Mouse (Mus musculus): Measurements from ENCODE around the gene Prkcq. TPM values are rescaled to one million over a fixed set of nuclear protein-coding genes. Genes with fewer than 3 reads are reported as not detected.

The Prkcq gene
- total and polyA plus RNA-seq, 2 experiments from 2014 or later = 12.9 to 14.8 TPM

DNA sequence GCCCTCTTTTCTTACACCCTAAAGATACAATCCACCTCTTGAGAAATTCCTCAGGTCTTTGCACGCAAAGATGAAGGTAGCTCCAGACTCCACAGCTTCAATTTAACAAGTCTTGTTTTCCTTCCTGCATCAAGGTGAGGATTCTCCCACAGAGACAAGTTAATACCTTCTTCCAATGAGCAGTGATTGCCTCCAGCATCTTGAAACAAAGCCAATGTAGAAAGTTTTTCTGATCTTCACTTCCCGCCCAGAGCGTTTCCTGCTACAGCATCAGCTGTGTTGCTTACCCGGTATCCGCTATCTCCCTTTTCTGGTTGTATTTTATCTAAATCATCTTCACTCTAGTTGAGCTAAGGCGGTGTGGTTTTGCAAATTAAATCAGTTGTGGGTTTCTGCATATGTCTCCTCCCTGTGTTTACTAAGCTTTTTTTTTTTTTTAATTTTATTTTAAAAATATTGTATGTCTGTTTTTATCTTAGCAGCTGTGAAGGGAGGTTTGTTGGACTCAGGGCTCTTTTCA is 21.3 kb downstream of the Prkcq start:
- no peak overlapping the region for H3K4me3 ChIP-seq (ENCODE audit: low read length)
- H3K9ac ChIP-seq (replicated peaks; ENCODE audit: low read length) = no peak overlapping the region
- 88% methylated on average over 6 of the region's 6 CpGs for WGBS
- ATAC-seq = no peak
- no peak overlapping the region for H3K4me2 ChIP-seq (ENCODE audit: low read depth, low read length)
- no peaks in the 10 kb centered on the region for H3K36me3 ChIP-seq (ENCODE audit: insufficient read depth, low read length)
- H3K9me3 ChIP-seq (ENCODE audit: low read length) = no peaks in the 10 kb centered on the region
- no peak overlapping the region for H3K27ac ChIP-seq
- no peak for DNase-seq (ENCODE audit: low spot score)
- H3K4me1 ChIP-seq (ENCODE audit: insufficient read depth, low read length) = no peaks in the 10 kb centered on the region
- no peak for TF ChIP-seq CTCF (IDR thresholded peaks at IDR 0.05; ENCODE audit: low read depth)
- H3K27me3 ChIP-seq (ENCODE audit: insufficient read depth, low read length) = no peaks in the 10 kb centered on the region

- no peaks in the 10 kb centered on the region for H3K9me3 ChIP-seq (ENCODE audit: low read length)
- ATAC-seq (no peak), DNase-seq (ENCODE audit: low spot score) (no peak)
- H3K27ac ChIP-seq = no peak overlapping the region
- TF ChIP-seq CTCF (IDR thresholded peaks at IDR 0.05; ENCODE audit: low read depth) = no peak
- no peak overlapping the region for H3K9ac ChIP-seq (replicated peaks; ENCODE audit: low read length)
- no peak overlapping the region for H3K4me2 ChIP-seq (ENCODE audit: low read depth, low read length)
- no peaks in the 10 kb centered on the region for H3K4me1 ChIP-seq (ENCODE audit: insufficient read depth, low read length)
- H3K27me3 ChIP-seq (ENCODE audit: insufficient read depth, low read length) = no peaks in the 10 kb centered on the region
- WGBS = 83% methylated on average over 5 of the region's 5 CpGs
- no peak overlapping the region for H3K4me3 ChIP-seq (ENCODE audit: low read length)
- no peaks in the 10 kb centered on the region for H3K36me3 ChIP-seq (ENCODE audit: insufficient read depth, low read length)
Observed at GRCm38 (mm10) chr2:11194732-11195340, 22.9 kb downstream of the Prkcq start.

DNA sequence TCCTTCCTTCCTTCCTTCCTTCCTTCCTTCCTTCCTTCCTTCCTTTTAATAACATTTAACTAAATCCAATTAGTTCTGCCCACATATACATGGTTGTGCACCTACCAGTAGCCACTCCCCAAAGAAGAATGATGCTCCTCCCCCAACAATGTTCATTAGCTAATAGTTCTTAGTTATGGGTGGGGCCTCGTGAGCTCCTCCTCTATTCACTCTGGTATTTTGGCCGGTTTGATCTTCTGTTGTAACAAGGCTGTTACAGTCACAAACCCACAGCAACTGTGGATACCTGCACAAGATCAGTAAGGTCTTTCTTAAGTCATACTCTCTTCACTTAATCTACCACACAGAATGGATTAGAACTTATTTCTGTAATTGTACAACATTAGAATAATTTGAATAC is 24.2 kb downstream of the Prkcq start:
- WGBS = 86% methylated on average over 2 of the region's 2 CpGs
- Histone ChIP-seq H3K27ac (no peak overlapping the region), H3K9ac (replicated peaks; ENCODE audit: low read length) (no peak overlapping the region), H3K36me3 (ENCODE audit: insufficient read depth, low read length) (no peaks in the 10 kb centered on the region), H3K9me3 (ENCODE audit: low read length) (no peaks in the 10 kb centered on the region), H3K27me3 (ENCODE audit: insufficient read depth, low read length) (no peaks in the 10 kb centered on the region), H3K4me2 (ENCODE audit: low read depth, low read length) (no peak overlapping the region), H3K4me1 (ENCODE audit: insufficient read depth, low read length) (no peaks in the 10 kb centered on the region), H3K4me3 (ENCODE audit: low read length) (no peak overlapping the region)
- no peak for TF ChIP-seq CTCF (IDR thresholded peaks at IDR 0.05; ENCODE audit: low read depth)
- no peak for ATAC-seq
- no peak for DNase-seq (ENCODE audit: low spot score)

DNA sequence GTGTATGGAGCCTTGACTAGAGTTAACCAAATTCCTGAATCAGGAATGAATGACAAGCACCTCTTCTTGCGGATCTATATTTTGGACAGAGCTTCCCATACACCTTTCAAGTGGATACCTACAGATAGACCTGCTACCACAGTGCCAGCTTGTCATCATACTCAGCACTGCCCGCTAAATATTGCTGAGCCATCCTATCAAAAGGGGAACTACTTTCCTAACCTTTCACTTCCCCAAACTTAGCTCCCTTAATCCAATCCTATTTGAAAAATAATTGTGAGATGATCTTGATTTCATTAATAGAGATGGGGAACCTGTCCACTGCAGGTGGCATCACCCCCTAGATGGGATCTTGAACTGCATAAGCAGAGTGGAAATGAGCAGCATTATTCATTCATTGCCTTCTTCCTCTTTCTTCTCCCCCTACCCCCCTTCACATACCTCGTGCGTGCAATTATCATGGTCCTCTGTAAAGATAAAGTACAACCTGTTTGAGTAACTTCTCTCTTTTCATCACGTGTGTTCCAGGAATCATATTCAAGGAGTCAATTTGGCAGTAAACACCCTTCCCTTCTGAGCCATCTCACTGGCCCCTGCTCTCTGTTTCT is 25.1 kb downstream of the Prkcq start:
- no peak for TF ChIP-seq CTCF (IDR thresholded peaks at IDR 0.05; ENCODE audit: low read depth)
- ATAC-seq = no peak

DNA sequence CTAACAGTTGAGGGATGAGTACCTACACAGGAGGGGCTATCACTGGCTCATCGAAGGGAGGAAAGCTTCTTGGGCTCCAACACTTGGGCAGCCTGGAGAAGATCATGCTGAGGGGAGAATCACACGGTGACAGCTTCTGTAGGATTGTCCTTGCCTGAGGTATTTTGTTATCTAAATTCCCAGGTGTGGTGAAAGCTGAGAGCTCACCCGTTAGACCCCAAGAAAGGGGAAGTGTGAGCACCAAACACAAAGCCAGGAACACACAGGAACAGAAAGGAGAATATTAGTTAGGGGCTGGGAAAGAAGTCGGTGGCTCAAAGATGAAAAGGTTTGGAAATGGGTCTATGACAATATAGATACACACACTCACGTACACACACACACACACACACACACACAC is 27.7 kb downstream of the Prkcq start:
- 86% methylated on average over 5 of the region's 5 CpGs for WGBS
- Histone ChIP-seq H3K36me3 (ENCODE audit: insufficient read depth, low read length) (no peaks in the 10 kb centered on the region), H3K9me3 (ENCODE audit: low read length) (no peaks in the 10 kb centered on the region), H3K4me1 (ENCODE audit: insufficient read depth, low read length) (no peaks in the 10 kb centered on the region), H3K4me2 (ENCODE audit: low read depth, low read length) (no peak overlapping the region), H3K9ac (replicated peaks; ENCODE audit: low read length) (no peak overlapping the region), H3K4me3 (ENCODE audit: low read length) (no peak overlapping the region), H3K27me3 (ENCODE audit: insufficient read depth, low read length) (no peaks in the 10 kb centered on the region), H3K27ac (no peak overlapping the region)
- DNase-seq (ENCODE audit: low spot score) = no peak
- ATAC-seq = no peak
- no peak for TF ChIP-seq CTCF (IDR thresholded peaks at IDR 0.05; ENCODE audit: low read depth)

More for the DNA sequence above, 25.1 kb downstream of the Prkcq start:
- Histone ChIP-seq H3K27me3 (ENCODE audit: insufficient read depth, low read length) (no peaks in the 10 kb centered on the region), H3K9ac (replicated peaks; ENCODE audit: low read length) (no peak overlapping the region), H3K4me3 (ENCODE audit: low read length) (no peak overlapping the region), H3K4me1 (ENCODE audit: insufficient read depth, low read length) (no peaks in the 10 kb centered on the region), H3K9me3 (ENCODE audit: low read length) (no peaks in the 10 kb centered on the region), H3K36me3 (ENCODE audit: insufficient read depth, low read length) (no peaks in the 10 kb centered on the region), H3K4me2 (ENCODE audit: low read depth, low read length) (no peak overlapping the region), H3K27ac (no peak overlapping the region)
- 93% methylated on average over 5 of the region's 5 CpGs for WGBS
- DNase-seq (ENCODE audit: low spot score) = no peak

- Histone ChIP-seq H3K27ac (no peak overlapping the region), H3K4me3 (ENCODE audit: low read length) (no peak overlapping the region), H3K9ac (replicated peaks; ENCODE audit: low read length) (no peak overlapping the region), H3K27me3 (ENCODE audit: insufficient read depth, low read length) (no peaks in the 10 kb centered on the region), H3K4me1 (ENCODE audit: insufficient read depth, low read length) (no peaks in the 10 kb centered on the region), H3K36me3 (ENCODE audit: insufficient read depth, low read length) (no peaks in the 10 kb centered on the region), H3K9me3 (ENCODE audit: low read length) (no peaks in the 10 kb centered on the region), H3K4me2 (ENCODE audit: low read depth, low read length) (no peak overlapping the region)
- WGBS = 89% methylated on average over 11 of the region's 11 CpGs
- no peak for ATAC-seq
- no peak for TF ChIP-seq CTCF (IDR thresholded peaks at IDR 0.05; ENCODE audit: low read depth)
- no peak for DNase-seq (ENCODE audit: low spot score)
Observed at GRCm38 (mm10) chr2:11202841-11203240, 30.9 kb downstream of the Prkcq start.

DNA sequence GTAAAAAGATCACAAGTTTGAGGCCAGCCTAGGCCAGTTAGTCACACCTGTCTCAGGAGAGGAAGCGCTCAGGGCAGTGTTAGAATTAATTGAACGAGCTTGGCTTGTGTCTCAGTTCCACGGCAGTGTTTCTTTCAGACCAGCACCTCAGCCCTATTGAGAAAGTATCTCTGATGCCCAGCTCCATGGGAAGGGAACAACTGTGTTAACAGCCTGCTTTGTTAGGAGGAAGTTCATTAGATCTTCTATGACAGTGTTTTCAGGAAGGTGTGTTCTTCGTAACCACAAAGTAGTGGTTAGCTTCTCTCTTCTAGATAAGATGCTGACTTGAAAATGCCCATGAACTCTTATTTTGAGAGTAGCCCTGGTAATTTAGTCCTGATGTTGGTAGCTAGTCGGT is 31.4 kb downstream of the Prkcq start:
- Histone ChIP-seq H3K9me3 (ENCODE audit: low read length) (no peaks in the 10 kb centered on the region), H3K27ac (no peak overlapping the region), H3K4me2 (ENCODE audit: low read depth, low read length) (no peak overlapping the region), H3K4me3 (ENCODE audit: low read length) (no peak overlapping the region), H3K27me3 (ENCODE audit: insufficient read depth, low read length) (no peaks in the 10 kb centered on the region), H3K4me1 (ENCODE audit: insufficient read depth, low read length) (no peaks in the 10 kb centered on the region), H3K36me3 (ENCODE audit: insufficient read depth, low read length) (no peaks in the 10 kb centered on the region), H3K9ac (replicated peaks; ENCODE audit: low read length) (no peak overlapping the region)
- ATAC-seq (no peak), DNase-seq (ENCODE audit: low spot score) (no peak)
- TF ChIP-seq CTCF (IDR thresholded peaks at IDR 0.05; ENCODE audit: low read depth) = no peak
- WGBS = 79% methylated on average over 5 of the region's 5 CpGs
